Mouse (Mus musculus): ENCODE data around the gene Ulk1.
A peak's percentile ranks its signal among the peaks of the same experiment; 100 is the strongest.

- TF ChIP-seq CTCF (IDR thresholded peaks at IDR 0.05; ENCODE audit: low read depth) (peak; percentile 82), EP300 (IDR thresholded peaks at IDR 0.05; ENCODE audit: low read depth) (no peak)
Observed at GRCm38 (mm10) chr5:110788684-110789083, 21.2 kb downstream of the Ulk1 start.
